Mouse (Mus musculus): ENCODE data around the gene Ccdc185.

Ccdc185 gene

GRCm38 (mm10) chr1:182749080-182749479 is at the start of gene Ccdc185:
Gene Ccdc185 (minus strand): TSS chr1:182749180.
- no peak for DNase-seq (ENCODE audit: low spot score)

GRCm38 (mm10) chr1:182797048-182797447 is 48.1 kb upstream of the Ccdc185 start:
- DNase-seq (ENCODE audit: low spot score) = no peak

- DNase-seq (ENCODE audit: low spot score) = no peak
Observed at GRCm38 (mm10) chr1:182794628-182795027, 45.6 kb upstream of the Ccdc185 start.

- no peak for DNase-seq (ENCODE audit: low spot score)
Observed at GRCm38 (mm10) chr1:182794221-182794620, 45.2 kb upstream of the Ccdc185 start.

GRCm38 (mm10) chr1:182792521-182793071 is 43.6 kb upstream of the Ccdc185 start:
- DNase-seq (ENCODE audit: low spot score) = peak; percentile 85

- no peak for DNase-seq (ENCODE audit: low spot score)
Observed at GRCm38 (mm10) chr1:182788896-182789295, 39.9 kb upstream of the Ccdc185 start.

- DNase-seq (ENCODE audit: low spot score) = no peak
Observed at GRCm38 (mm10) chr1:182787030-182787429, 38.0 kb upstream of the Ccdc185 start.

- DNase-seq (ENCODE audit: low spot score) = no peak
Observed at GRCm38 (mm10) chr1:182785504-182785903, 36.5 kb upstream of the Ccdc185 start.

GRCm38 (mm10) chr1:182784784-182785183 is 35.8 kb upstream of the Ccdc185 start:
- no peak for DNase-seq (ENCODE audit: low spot score)

GRCm38 (mm10) chr1:182783774-182784173 is 34.8 kb upstream of the Ccdc185 start:
- DNase-seq (ENCODE audit: low spot score) = no peak

- no peak for DNase-seq (ENCODE audit: low spot score)
Observed at GRCm38 (mm10) chr1:182779024-182779520, 30.1 kb upstream of the Ccdc185 start.

GRCm38 (mm10) chr1:182778225-182778624 is 29.2 kb upstream of the Ccdc185 start:
- DNase-seq (ENCODE audit: low spot score) = no peak

GRCm38 (mm10) chr1:182776749-182777410 is 27.9 kb upstream of the Ccdc185 start:
- DNase-seq (ENCODE audit: low spot score) = peak; percentile 33

GRCm38 (mm10) chr1:182775576-182775975 is 26.6 kb upstream of the Ccdc185 start:
- no peak for DNase-seq (ENCODE audit: low spot score)

GRCm38 (mm10) chr1:182764541-182765281 is 15.7 kb upstream of the Ccdc185 start:
- DNase-seq (ENCODE audit: low spot score) = peak; percentile 56

GRCm38 (mm10) chr1:182763716-182764461 is 14.9 kb upstream of the Ccdc185 start, which contains the start of gene Susd4:
Gene Susd4 (plus strand): TSS chr1:182763860.
- peak; percentile 77 for DNase-seq (ENCODE audit: low spot score)

GRCm38 (mm10) chr1:182763191-182763715 is 14.3 kb upstream of the Ccdc185 start:
- DNase-seq (ENCODE audit: low spot score) = no peak

GRCm38 (mm10) chr1:182758783-182759182 is 9.8 kb upstream of the Ccdc185 start:
- DNase-seq (ENCODE audit: low spot score) = no peak

- no peak for DNase-seq (ENCODE audit: low spot score)
Observed at GRCm38 (mm10) chr1:182754865-182755264, 5.9 kb upstream of the Ccdc185 start.

GRCm38 (mm10) chr1:182753694-182754093 is 4.7 kb upstream of the Ccdc185 start:
- DNase-seq (ENCODE audit: low spot score) = no peak

GRCm38 (mm10) chr1:182751301-182751700 is 2.3 kb upstream of the Ccdc185 start:
- DNase-seq (ENCODE audit: low spot score) = no peak

GRCm38 (mm10) chr1:182747834-182748233 is 1.1 kb downstream of the Ccdc185 start:
- DNase-seq (ENCODE audit: low spot score) = no peak

Measured in embryo, embryonic 10.5 days (tissue).